Mouse (Mus musculus) spleen, adult 2 months (tissue): ENCODE data around the gene Lrrk1.

Experiments
- CTCF ChIP-seq: fragments of 200-500 bp; IDR thresholded peaks from 2 replicates; pipeline ENCODE4 v1.5.1; 2011; ENCODE audit warnings: mild to moderate bottlenecking, inconsistent platforms; ENCODE audit not compliant: insufficient read depth, insufficient read length, insufficient replicate concordance; ENCODE audit errors: extremely low read depth
- POLR2A ChIP-seq: fragments of 200-500 bp; IDR thresholded peaks from 2 replicates; pipeline ENCODE4 v1.6.1; 2011; ENCODE audit warnings: low read depth, low read length, inconsistent platforms

- TF ChIP-seq CTCF (no peak), POLR2A (no peak)
Observed at GRCm38 (mm10) chr7:66413093-66413492, 24.9 kb upstream of the Lrrk1 start.
